Mouse (Mus musculus) spleen, adult 2 months (tissue): ENCODE data around the gene Slc26a5. TPM values are rescaled to one million over a fixed set of nuclear protein-coding genes. Genes with fewer than 3 reads are reported as not detected.
A peak's percentile ranks its signal among the peaks of the same experiment; 100 is the strongest.

Experiments used
- DNase-seq, 2 experiments: peaks; one replicate each; pipeline versions ENCODE4 v3.0.0 to v3.0.0-alpha.2; 2012 to 2021; ENCODE audit warnings: low spot score in 2 of 2, low read depth in 1 of 2
- H3K27ac ChIP-seq: fragments of 200-500 bp; 2 replicates; pipeline ENCODE4 v1.5.1; 2012; ENCODE audit warnings: low read length, inconsistent platforms; ENCODE audit not compliant: insufficient read depth
- H3K27me3 ChIP-seq: fragments of 200-500 bp; 2 replicates; pipeline ENCODE4 v1.6.1; 2012; ENCODE audit warnings: mild to moderate bottlenecking, moderate library complexity, low read length, inconsistent platforms; ENCODE audit not compliant: control insufficient read depth, insufficient read depth
- H3K36me3 ChIP-seq: fragments of 200-500 bp; 2 replicates; pipeline ENCODE4 v1.6.1; 2012; ENCODE audit warnings: mild to moderate bottlenecking, low read length, inconsistent platforms; ENCODE audit not compliant: control insufficient read depth, insufficient read depth
- H3K4me1 ChIP-seq: fragments of 200-500 bp; 2 replicates; pipeline ENCODE4 v1.6.1; 2011; ENCODE audit warnings: inconsistent platforms; ENCODE audit not compliant: control insufficient read depth, insufficient read depth, insufficient read length
- H3K4me3 ChIP-seq: fragments of 200-500 bp; 2 replicates; pipeline ENCODE4 v1.5.1; 2011; ENCODE audit warnings: mild to moderate bottlenecking, inconsistent platforms; ENCODE audit not compliant: insufficient read depth, insufficient read length; ENCODE audit errors: extremely low read depth
- CTCF ChIP-seq: fragments of 200-500 bp; IDR thresholded peaks from 2 replicates; pipeline ENCODE4 v1.5.1; 2011; ENCODE audit warnings: mild to moderate bottlenecking, inconsistent platforms; ENCODE audit not compliant: insufficient read depth, insufficient read length, insufficient replicate concordance; ENCODE audit errors: extremely low read depth
- POLR2A ChIP-seq: fragments of 200-500 bp; IDR thresholded peaks from 2 replicates; pipeline ENCODE4 v1.6.1; 2011; ENCODE audit warnings: low read depth, low read length, inconsistent platforms
- WGBS: fragments of 180-500 bp; shearing (Covaris S2); methylation state at CpG from one replicate; pipeline ENCODE4 v1.1.7; 2018; 5-methylcytosine and 5-hydroxymethylcytosine counted together
- polyA plus RNA-seq: library from polyadenylated mRNA; depleted of rRNA; stranded (reverse); fragments of >200 nt; gene quantifications from 2 replicates; pipeline ENCODE4 v1.2.3, GENCODE M21; 2012

Gene Slc26a5
- polyA plus RNA-seq, 1 experiment, result not detected

DNA sequence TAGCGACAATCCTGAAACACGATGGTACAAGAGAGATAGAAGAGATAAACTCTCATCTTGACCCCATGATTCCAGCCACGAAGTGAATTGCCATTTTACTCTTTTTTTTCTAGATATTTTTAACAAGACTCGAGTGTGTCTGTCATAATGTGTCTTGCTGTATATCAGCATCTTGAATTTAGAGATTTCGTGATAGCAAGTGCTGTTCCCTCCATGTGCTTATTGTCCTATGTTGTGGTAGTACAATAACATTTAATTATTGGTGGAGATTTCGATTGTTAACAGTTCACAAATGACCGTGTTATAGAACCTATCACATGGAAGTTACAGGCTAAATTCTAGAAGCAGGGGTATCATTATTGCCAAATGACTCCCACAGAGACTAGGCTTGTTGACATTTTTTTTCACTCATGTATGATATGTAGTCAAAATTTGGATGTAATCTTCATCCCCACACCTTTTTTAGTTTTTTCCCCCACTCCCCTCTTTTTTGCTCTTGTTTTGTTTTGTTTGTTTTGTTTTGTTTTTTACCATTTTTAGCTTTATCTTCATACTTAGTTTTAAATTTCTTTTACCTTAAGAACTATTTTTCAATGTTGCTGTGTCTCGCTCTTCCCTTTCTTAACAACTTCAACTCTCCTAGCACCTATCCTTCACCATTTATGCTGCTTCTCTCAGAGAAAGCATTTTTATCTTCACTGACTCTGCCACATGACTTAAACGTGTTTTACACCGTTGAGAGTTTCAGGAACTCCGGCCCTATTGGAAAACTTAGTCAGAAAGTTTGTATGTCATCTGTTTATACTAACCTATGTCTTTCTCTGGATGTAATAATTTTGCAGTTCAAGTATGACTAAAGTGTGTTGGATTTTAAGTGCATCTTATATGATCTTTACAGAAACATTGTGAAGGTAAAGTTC, 78.0 kb downstream of the Slc26a5 start:
- DNase-seq, result no peak
- Histone ChIP-seq H3K4me1 (peaks cover 2% of the 10 kb centered on the region; the same call in 1 of the 2 replicates), H3K36me3 (peaks cover 6% of the 10 kb centered on the region), H3K27me3 (no peaks in the 10 kb centered on the region), H3K4me3 (peak overlapping the region; percentile 88), H3K27ac (peak overlapping the region; percentile 75; the same call in 1 of the 2 replicates)
- TF ChIP-seq CTCF, result no peak
- TF ChIP-seq POLR2A, result no peak
- WGBS, result 36% methylated on average over 11 of the region's 11 CpGs

DNA sequence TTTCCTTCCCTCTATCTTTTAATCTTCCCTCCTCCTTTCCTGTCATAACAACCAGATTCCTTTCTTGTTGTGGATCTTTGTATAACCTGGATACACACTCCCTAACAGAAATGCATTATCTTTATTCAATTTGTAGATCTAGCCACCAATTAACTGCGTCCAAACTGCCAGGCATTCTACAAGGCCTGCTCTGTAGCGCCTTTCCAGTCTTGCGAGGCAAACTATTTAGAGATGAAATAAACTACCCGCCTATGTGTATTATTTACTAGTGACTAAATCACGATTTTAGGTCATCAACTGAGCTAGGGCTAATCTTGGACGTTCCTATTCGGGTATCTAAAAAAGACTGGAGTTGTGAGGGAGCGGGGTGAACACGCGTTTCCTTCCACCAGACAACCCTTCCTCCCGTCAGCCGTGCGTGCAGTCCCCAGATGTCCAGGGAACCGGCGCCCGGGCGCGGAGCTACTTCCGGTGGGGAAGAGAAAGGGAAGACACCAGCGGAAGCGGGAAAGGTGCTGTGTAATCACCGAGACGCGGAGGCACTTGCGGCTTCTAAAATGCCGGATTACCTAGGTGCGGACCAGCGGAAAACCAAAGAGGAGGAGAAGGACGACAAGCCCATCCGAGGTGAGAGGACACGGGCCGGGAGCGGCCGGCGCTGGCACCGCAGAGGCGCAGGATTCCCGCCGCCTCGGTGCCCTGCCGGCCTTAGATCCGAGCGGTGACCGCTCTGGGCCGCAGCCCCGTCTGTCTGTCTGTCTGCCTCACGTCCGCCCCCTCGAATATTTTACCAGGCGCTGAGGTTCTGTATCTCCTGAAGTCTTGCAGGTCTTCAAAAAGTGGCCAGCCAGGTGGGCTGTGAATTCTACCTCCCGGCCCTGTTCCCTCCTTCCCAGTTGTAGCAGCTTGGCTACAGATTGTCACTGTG, 78.9 kb downstream of the Slc26a5 start:
- under 1% methylated on average over 51 of the region's 51 CpGs for WGBS
- Histone ChIP-seq H3K27ac (peak overlapping the region; percentile 75), H3K36me3 (peaks cover 9% of the 10 kb centered on the region), H3K4me3 (peak overlapping the region; percentile 88), H3K4me1 (peaks cover 2% of the 10 kb centered on the region; the same call in 1 of the 2 replicates), H3K27me3 (no peaks in the 10 kb centered on the region)
- DNase-seq, result peak; percentile 83
- TF ChIP-seq CTCF, result no peak
- TF ChIP-seq POLR2A, result peak; percentile 31; the same call in 1 of the 2 replicates

DNA sequence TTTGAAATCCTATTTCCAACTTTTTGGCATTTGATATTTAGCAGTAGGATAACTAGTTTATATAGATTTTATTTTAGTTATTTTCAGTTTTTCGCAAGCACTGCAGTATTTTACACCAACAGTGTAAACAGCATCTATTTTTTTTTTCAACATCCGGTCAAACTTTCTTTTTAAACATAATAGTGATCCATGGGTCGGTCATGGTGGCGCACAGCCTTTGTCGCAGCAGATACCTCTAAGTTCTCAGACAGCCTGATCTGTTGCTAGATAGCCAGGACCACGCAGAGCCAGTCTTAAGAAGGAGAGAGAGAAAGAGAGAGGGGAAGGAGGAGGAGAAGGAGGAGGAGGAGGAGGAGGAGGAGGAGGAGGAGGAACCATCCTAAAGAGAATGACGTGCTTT, 79.6 kb downstream of the Slc26a5 start:
- H3K27ac ChIP-seq, result no peak overlapping the region
- TF ChIP-seq POLR2A, result no peak
- no peak for TF ChIP-seq CTCF
- peaks cover 16% of the 10 kb centered on the region for H3K36me3 ChIP-seq
- no peak for DNase-seq
- WGBS, result 82% methylated on average over 7 of the region's 7 CpGs
- H3K4me1 ChIP-seq, result peaks cover 2% of the 10 kb centered on the region; the same call in 1 of the 2 replicates
- H3K27me3 ChIP-seq, result no peaks in the 10 kb centered on the region
- H3K4me3 ChIP-seq, result no peak overlapping the region

DNA sequence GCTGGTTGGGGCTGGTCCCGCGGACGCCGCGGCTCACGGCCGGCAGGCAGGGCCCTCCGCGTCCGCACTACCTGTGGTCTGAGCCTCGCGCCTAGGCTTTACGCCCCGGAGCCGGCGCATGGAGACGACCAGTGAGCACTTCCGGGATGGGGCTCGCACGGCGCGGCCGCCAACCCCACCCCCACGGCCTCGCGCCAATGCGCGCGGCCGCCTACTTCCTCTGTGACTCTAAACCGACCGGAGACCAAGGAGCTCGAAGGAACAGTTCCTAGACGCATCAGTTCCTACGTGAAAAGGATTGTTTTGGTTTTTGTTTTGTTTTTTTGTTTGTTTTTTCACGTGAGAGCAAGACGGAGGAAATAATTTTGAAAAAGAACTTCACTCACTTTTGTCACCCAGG, 80.4 kb downstream of the Slc26a5 start, which contains the start of the genes Dnajc2 and Psmc2:
Gene Dnajc2 (minus strand): TSS at position 199 of the 400 bp plus-strand sequence.
Gene Psmc2 (plus strand): TSS at position 231 of the 400 bp plus-strand sequence.
- Histone ChIP-seq H3K4me3 (peak within 1 kb of the TSS; percentile 98), H3K27me3 (no peaks in the 10 kb centered on the region), H3K36me3 (peaks cover 15% of the 10 kb centered on the region), H3K4me1 (peaks cover 2% of the 10 kb centered on the region; the same call in 1 of the 2 replicates), H3K27ac (peak within 1 kb of the TSS; percentile 77)
- TF ChIP-seq CTCF (no peak), POLR2A (peak; percentile 51)
- WGBS, result under 1% methylated on average over 37 of the region's 37 CpGs
- DNase-seq, result peak; percentile 84 to 85

DNA sequence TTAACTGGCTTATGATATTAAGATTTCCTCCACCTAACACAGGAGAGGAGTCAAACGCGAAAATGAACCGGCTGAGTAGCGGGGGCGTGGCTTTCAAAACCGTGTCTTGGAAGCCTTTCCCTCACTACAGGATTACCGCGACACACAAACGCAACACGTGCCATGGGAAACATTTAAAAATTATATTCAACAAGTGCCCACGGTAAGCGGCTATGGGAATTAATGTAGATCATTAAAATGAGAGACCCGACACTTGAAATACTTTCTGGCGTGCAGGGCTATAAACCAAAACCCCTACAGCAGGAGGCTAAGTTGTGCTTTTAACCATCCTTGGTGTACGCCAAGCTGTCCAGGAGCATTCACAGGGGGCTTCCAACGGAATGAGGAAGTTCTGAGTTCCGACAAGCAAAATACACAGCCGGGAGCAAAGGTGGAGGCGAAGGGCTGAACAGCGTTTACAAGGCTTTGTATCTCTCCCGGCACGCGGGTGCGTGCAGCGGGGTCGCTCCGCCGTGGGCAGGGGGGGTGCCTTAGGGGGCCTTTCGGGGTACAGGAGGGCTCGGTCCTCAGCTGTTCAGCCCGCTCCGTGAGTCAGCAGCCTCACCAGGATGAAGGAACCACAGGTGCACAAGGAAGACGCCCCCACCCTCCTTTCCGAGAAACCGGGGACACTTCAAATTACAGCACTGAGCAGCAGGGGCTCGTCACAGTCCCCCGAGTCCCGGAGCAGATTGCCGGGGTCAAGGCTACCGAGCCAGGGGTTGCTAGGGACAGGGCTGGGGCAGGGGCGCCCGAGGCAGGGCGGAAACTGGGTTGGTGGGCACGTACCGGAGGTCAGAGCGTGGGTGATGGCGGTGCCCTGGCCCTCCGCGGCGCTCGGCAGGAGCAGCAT, 81.0 kb downstream of the Slc26a5 start:
- Histone ChIP-seq H3K27me3 (no peaks in the 10 kb centered on the region), H3K27ac (peak overlapping the region; percentile 77), H3K36me3 (peaks cover 18% of the 10 kb centered on the region), H3K4me3 (peak overlapping the region; percentile 98), H3K4me1 (peaks cover 2% of the 10 kb centered on the region; the same call in 1 of the 2 replicates)
- no peak for DNase-seq
- under 1% methylated on average over 51 of the region's 51 CpGs for WGBS
- no peak for TF ChIP-seq POLR2A

DNA sequence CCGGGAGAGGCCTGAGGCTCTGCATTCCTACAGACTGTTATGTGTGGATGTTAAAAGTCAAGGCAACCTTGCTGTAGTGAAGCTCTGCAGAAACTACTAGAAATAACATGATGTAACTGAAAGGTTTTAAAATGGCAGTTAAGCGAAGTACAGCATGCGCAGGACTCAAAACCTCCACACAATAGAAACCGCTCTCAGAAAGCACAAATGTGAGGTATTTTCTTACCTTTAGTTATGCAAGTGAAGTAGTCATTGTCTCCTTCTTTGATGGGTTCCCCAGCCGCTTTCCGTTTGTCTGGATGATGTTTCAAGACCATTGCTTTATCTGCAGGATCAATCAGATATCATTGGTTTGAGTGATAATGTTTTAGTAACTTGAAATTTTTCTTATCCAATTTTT, 88.9 kb downstream of the Slc26a5 start:
- 95% methylated on average over 6 of the region's 6 CpGs for WGBS
- Histone ChIP-seq H3K4me3 (no peak overlapping the region), H3K27me3 (no peaks in the 10 kb centered on the region), H3K36me3 (peaks cover 36% of the 10 kb centered on the region), H3K4me1 (no peaks in the 10 kb centered on the region), H3K27ac (no peak overlapping the region)
- TF ChIP-seq CTCF (no peak), POLR2A (no peak)
- DNase-seq, result no peak
